Mouse (Mus musculus): ENCODE measurements around the gene Fam206a. TPM values are rescaled to one million over a fixed set of nuclear protein-coding genes. Genes with fewer than 3 reads are reported as not detected.

Gene Fam206a
- total RNA-seq, 2 experiments from 2014 or later, result 17.7 to 18.3 TPM

- intact Hi-C loops (cut with DNase I), result no loop called here
- no peak for DNase-seq
These were observed 41.8 kb downstream of the Fam206a start for GRCm38 (mm10) chr4:56843963-56844362.

GRCm38 (mm10) chr4:56844911-56845310 lies 42.8 kb downstream of the Fam206a start:
- no peak for DNase-seq
- intact Hi-C loops (cut with DNase I), result no loop called here

- intact Hi-C loops (cut with DNase I), result no loop called here
- no peak for DNase-seq
These were observed 43.9 kb downstream of the Fam206a start for GRCm38 (mm10) chr4:56845896-56846533.

- DNase-seq, result no peak
- intact Hi-C loops (cut with DNase I), result no loop called here
These were observed 45.3 kb downstream of the Fam206a start for GRCm38 (mm10) chr4:56847400-56847799.

- no peak for DNase-seq
- intact Hi-C loops (cut with DNase I), result no loop called here
These were observed 45.9 kb downstream of the Fam206a start for GRCm38 (mm10) chr4:56848044-56848443.

- intact Hi-C loops (cut with DNase I), result no loop called here
These were observed 48.6 kb downstream of the Fam206a start for GRCm38 (mm10) chr4:56850724-56851123.

GRCm38 (mm10) chr4:56855935-56856334 lies 53.8 kb downstream of the Fam206a start:
- intact Hi-C loops (cut with DNase I), result no loop called here
- DNase-seq, result no peak

More at GRCm38 (mm10) chr4:56850724-56851123, 48.6 kb downstream of the Fam206a start:
- DNase-seq, result peak; percentile 20

- intact Hi-C loops (cut with DNase I), result no loop called here
- DNase-seq, result no peak
These were observed 54.3 kb downstream of the Fam206a start for GRCm38 (mm10) chr4:56856371-56856949.

GRCm38 (mm10) chr4:56858733-56859132 lies 56.6 kb downstream of the Fam206a start:
- intact Hi-C loops (cut with DNase I), result no loop called here
- DNase-seq, result no peak

Other genes with a start within 250 kb of the Fam206a start
- not detected for gene Gm26657, start 62.3 kb upstream of the Fam206a start, total RNA-seq (2021)
- gene Actl7b, start 60.9 kb upstream of the Fam206a start, total RNA-seq (2021), result not detected
- gene Actl7a, start 58.9 kb upstream of the Fam206a start, total RNA-seq (2021), result not detected
- 100 to 1,000 TPM; 102 to 104 TPM for gene Elp1, start within 50 bp of the Fam206a start, total RNA-seq (2021)
- 10 to 100 TPM; 18.5 to 20.4 TPM for gene Ctnnal1, start 62.8 kb downstream of the Fam206a start, total RNA-seq (2021)
- 10 to 100 TPM; 33.0 to 33.1 TPM for gene Tmem245, start 145.1 kb downstream of the Fam206a start, total RNA-seq (2021)
- gene Frrs1l, start 188.0 kb downstream of the Fam206a start, total RNA-seq (2021), result 10 to 100 TPM; 58.8 to 61.8 TPM

All from left cerebral cortex, postnatal 4 days (tissue).